Mouse (Mus musculus) cerebellum, adult 18-20 months (tissue): ENCODE results near the gene Ankrd34a.

ENCODE experiments used
- DNase-seq, 2 experiments: peaks; one replicate each; pipeline ENCODE4 v3.0.0; 2021

Ankrd34a gene

GRCm38 (mm10) chr3:96563911-96564632 is 32.4 kb upstream of the Ankrd34a start:
- DNase-seq, result no peak

- DNase-seq, result no peak
Observed at GRCm38 (mm10) chr3:96564633-96565032, 31.8 kb upstream of the Ankrd34a start.

GRCm38 (mm10) chr3:96565105-96565504 is 31.3 kb upstream of the Ankrd34a start:
- no peak for DNase-seq

- DNase-seq, result no peak
Observed at GRCm38 (mm10) chr3:96566661-96567450, 29.6 kb upstream of the Ankrd34a start.

GRCm38 (mm10) chr3:96568605-96569004 is 27.8 kb upstream of the Ankrd34a start:
- DNase-seq, result no peak

- no peak for DNase-seq
Observed at GRCm38 (mm10) chr3:96569506-96569905, 26.9 kb upstream of the Ankrd34a start.

DNA sequence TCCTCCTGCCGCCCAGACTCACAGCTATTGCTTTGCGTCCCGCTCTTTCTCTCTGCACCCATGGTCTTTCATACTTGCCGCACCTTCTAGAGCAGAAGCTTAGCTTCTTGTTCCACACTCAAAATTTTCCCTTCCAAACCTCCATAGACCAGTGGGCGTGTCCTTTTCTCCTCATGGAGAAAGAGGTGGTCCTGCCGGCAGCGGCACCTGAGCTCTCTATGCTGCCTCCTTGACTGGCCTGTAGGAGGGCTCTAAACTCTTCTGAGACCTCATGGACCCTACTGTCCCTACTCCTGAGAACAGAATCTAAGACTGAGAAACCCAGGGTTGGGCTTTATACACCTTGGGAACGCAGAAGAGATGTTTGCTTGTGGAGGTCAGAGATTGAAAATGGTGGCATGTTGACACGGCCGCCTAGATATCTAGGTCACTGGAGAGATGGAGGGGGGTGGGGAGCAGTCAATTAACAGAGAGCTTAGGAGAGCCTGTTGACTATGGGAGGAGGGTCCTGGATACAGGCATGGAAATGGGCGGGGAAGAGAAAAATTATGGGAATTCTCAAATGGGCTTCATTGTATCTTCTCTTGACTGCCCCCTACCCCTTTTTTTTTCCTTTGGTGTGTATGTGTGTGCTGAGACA is 26.4 kb upstream of the Ankrd34a start:
- DNase-seq, result no peak

DNA sequence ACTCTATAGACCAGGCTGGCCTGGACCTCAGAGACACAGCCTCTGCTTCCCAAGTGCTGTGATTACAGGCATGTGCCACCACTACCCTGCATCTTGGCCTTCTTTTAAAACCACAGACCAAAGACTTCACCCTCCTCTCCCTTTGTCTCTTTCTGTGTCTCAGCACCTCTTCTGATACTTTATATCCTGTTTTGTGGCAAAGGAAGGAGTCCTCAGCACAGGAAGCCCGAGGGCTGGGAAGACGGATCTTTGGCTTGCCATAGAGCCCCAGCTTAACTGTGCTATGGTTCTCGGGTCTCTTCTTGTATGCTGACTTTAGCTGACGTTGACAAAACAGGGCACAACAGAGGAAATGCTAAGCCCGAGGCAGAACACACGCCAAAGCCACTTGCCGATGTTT is 25.8 kb upstream of the Ankrd34a start:
- DNase-seq, result no peak

DNA sequence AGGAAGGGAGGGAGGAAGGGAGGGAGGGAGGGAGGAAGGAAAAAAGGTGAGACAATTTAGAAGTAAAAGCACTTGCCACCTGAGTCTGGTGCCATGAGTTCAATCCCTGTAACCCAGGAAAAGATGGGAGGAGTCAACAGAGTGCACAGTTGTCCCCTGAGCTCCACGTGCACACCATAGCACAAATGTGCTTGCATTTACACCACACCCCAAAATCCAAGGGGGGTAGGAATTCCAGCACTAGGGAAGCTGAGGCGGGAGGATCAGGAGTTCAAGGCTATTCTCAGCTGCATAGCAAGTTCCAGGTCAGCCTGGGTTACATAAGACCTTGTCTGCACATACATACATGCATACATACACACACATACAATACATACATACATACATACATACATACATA is 25.1 kb upstream of the Ankrd34a start:
- no peak for DNase-seq

DNA sequence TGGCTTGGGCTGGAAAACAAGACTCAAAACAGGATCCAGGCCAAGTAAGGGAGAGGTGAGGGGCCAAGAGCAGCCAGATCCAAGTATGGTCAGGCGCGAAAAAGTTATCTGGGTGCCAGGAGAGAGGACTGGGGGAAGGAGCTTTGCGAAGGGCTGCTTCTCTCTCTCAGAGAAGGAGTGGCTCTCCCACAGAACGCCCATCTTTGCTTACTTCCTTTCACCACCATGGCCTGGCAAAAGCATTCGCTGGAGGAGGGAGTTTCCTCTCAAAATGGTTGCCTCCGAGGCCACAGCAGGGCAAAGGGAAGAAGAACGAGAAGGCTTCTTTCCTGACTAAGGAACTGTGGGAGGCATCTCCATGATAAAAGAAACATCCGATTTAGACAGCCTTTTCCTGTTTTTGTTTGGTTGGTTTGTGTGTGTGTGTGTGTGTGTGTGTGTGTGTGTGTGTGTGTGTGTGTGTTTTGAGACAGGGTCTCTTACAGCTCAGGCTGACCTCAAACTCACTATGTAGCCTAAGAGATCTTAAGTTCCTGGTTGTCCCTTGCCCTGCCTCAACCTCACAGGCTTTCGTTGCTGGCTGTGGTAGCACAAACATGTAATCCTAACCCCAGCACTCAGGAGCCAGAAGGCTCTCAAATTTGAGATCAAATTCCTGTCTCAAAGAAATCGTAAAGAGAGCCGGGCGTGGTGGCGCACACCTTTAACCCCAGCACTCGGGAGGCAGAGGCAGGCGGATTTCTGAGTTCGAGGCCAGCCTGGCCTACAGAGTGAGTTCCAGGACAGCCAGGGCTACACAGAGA is 24.3 kb upstream of the Ankrd34a start:
- no peak for DNase-seq

GRCm38 (mm10) chr3:96573611-96574511 is 22.6 kb upstream of the Ankrd34a start:
- DNase-seq, result no peak

DNA sequence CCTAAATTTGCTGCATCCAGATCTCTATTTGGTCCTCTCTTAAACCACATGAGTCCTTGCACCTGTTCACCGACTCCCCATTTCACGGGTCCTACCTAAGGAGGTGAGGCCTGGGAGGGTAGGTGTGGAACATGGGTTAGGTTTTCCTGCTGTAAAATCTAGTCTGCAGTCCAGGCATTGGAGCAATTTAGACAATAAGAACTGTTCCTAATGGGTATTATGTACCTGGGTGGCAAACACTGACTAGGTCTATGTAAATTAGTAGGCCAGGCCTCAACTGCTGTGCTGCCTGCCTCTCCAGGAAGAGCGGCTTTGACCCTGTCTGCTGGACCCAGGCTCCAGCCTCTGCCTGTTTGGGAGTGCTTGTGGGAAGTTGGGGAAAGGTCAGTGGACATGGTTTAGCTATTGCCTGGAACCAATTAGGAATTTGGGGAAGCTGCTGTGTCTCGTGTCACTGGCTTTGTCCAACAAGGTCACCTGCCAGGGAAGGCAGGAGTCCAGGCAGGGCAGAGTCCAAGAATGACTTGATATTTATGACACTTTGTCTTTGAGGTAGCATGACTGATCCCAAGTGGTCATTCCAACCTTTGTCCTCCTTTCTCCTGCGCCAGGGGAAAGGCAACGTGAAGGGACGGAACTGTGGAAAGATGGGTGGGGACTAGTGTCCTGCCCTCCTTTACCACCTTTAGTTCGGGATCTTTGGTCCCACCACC is 21.0 kb upstream of the Ankrd34a start:
- DNase-seq, result no peak

- no peak for DNase-seq
Observed at GRCm38 (mm10) chr3:96576005-96576658, 20.3 kb upstream of the Ankrd34a start.

DNA sequence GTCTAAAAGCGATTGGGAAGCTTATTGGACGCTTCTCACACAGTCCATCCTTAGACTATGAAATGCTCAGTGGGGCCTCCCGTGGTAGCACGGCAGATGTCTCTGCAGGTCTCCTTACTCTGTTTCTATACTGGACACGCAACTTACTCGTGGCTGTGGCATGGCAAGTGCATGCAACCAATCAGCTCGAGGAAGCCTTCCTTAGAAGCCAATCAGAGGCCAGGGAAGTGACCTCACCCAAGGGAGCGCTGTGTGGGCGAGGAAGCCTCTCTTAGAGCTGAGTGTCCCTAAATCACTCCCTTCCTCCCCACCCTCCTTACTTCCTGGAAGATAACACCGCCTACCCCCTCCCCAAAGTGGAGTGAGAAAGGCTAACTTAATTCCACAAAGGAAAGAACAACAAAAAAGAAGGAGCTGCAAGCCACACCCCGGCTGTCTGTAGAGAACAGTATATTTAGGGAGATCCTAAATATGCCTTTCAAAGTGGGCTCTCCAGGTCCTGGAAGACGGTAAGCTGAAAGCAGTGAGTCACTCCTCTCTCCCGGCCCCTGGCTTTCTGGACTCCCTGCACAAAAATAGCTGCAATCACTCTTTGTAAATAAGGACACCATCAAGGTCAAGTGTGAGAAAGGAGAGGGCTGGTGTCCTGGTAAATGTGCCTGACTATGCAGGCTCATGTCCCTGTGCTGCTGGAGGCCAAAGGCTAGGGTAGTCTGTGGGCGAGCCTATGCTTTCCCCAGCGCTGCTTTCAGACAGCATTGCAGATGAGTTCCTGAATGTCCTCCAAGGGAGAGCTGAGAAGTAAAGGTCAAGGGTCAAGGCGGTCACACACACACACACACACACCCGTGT is 19.5 kb upstream of the Ankrd34a start, which contains the start of gene Gm16253:
Gm16253 (plus strand) TSS at position 295 of the 852 bp plus-strand sequence.
- DNase-seq, result peak; percentile 73 to 85

DNA sequence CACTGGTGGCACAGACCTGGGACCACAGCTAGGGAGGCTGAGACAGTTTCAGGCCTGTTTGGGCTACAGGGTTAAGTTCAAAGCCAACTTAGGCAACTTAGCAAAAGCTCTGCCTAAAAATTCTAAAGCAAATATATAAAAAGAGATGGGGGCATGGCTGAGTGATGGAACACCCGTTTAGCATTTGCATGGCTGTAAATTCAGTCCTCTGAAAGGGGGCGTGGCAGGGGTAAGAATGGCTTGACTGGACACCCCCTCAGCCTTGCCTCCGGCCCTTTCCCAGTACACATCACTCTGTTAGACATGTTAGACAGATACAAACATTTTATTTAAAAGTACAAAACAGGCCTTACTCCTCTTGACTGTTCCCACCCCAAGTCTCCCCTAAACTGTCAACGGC is 18.9 kb upstream of the Ankrd34a start:
- DNase-seq, result no peak

GRCm38 (mm10) chr3:96578561-96579238 is 17.7 kb upstream of the Ankrd34a start:
- no peak for DNase-seq

GRCm38 (mm10) chr3:96579239-96579750 is 17.1 kb upstream of the Ankrd34a start:
- DNase-seq, result no peak

- DNase-seq, result peak; percentile 88 to 94
Observed at GRCm38 (mm10) chr3:96579885-96580454, 16.5 kb upstream of the Ankrd34a start.
